Mouse (Mus musculus): ENCODE data around the gene Cplx3. TPM values are rescaled to one million over a fixed set of nuclear protein-coding genes. Genes with fewer than 3 reads are reported as not detected.

Cplx3 gene
- polyA plus RNA-seq, 1 experiment from 2014 or later: not detected

DNA sequence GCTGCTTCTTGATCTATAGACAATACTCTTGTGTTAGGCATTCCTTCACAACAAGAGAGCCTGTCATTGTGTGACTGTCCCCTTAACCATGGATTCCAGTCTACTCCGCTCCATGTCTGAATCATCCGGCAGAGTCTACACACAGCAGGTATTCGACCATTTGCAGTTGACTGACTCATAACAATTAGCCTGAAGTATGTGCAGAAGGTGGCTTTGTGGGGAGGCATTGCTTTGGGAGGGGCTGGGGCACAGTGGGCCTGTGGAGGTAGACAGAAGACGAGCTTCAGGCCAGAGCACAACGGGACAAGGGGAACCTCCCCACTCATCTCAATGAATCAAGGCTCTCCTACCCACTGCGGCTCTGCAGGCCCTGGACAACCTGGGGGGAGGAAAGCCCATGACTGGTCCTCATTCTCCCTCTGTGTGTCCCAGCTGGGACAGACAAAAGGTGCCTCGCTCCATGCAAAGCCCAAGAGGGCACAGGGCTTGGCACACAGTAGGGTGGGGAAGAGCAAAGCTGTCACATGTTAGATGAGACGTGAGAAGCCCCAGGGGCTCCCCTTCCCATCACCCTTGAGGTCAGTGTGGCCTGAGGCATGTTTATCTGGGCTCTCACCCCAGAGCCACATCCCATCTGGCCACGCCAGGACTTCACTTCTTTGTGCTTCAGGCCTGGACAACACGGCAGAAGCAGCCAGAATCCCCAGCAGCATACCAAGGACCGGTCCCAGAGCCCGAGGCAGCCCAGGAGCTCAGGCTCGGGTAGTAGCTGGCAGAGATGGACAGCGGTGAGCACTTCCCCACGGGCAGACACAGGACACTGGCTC, 19.8 kb upstream of the Cplx3 start:
- Histone ChIP-seq H3K4me3 (ENCODE audit: low read depth, low read length) (no peak overlapping the region), H3K9ac (no peak overlapping the region), H3K4me2 (no peak overlapping the region), H3K27me3 (ENCODE audit: insufficient read depth, low read length) (no peaks in the 10 kb centered on the region), H3K4me1 (ENCODE audit: insufficient read depth) (no peaks in the 10 kb centered on the region), H3K36me3 (ENCODE audit: insufficient read depth) (peaks cover 68% of the 10 kb centered on the region), H3K27ac (ENCODE audit: low read depth) (no peak overlapping the region), H3K9me3 (ENCODE audit: low read depth, low read length) (no peaks in the 10 kb centered on the region)
- no peak for TF ChIP-seq CTCF (IDR thresholded peaks at IDR 0.05; ENCODE audit: low read depth)
- 84% methylated on average over 15 of the region's 15 CpGs for WGBS
- ATAC-seq (ENCODE audit: insufficient read depth) (no peak), DNase-seq (no peak)

DNA sequence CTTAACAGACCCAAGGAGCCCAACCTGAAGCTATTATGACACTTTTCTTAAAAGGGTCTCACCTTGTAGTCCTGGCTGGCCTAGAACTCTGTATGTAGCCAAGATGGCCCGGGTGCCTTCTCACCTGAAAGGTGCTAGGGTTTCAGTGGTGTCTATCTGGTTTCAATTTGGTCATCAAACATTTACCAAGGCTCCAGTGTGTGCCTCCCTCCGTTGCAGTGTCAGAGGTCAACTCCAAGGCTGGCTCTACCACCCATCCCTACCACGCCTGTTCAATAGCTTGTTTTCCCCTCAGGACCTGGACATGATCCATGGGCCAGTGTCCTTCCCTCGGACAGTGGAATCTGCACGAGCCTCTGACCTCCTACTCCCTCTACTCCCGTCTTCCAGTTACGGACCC, 18.2 kb upstream of the Cplx3 start:
- Histone ChIP-seq H3K4me1 (ENCODE audit: insufficient read depth) (no peaks in the 10 kb centered on the region), H3K4me3 (ENCODE audit: low read depth, low read length) (no peak overlapping the region), H3K27ac (ENCODE audit: low read depth) (no peak overlapping the region), H3K9me3 (ENCODE audit: low read depth, low read length) (no peaks in the 10 kb centered on the region), H3K36me3 (ENCODE audit: insufficient read depth) (peaks cover 52% of the 10 kb centered on the region), H3K9ac (no peak overlapping the region), H3K27me3 (ENCODE audit: insufficient read depth, low read length) (no peaks in the 10 kb centered on the region), H3K4me2 (no peak overlapping the region)
- ATAC-seq (ENCODE audit: insufficient read depth): no peak
- DNase-seq: no peak
- 77% methylated on average over 7 of the region's 7 CpGs for WGBS
- TF ChIP-seq CTCF (IDR thresholded peaks at IDR 0.05; ENCODE audit: low read depth): no peak

DNA sequence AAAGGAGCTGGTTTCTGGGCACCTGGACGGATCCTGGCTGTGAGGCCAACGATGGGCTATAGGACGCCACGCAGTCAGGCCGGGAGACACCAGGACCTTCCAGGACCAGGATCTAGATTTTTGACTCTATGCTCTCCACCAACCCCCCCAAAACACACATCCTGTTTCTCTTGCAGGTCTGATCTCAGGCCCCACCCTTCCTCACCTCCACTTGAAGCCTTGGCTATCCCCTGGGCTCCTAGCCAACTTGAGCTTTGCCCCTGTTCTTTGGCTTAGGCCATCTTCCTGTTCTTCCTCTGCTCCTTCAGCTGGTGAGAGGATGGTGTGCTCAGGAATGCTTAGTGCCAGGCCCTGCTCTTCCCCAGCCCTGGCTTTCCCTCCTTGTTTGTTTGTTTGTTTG, 14.6 kb upstream of the Cplx3 start, which contains the start of gene Lman1l:
Gene Lman1l (minus strand): TSS at position 101 of the 400 bp plus-strand sequence.
- Histone ChIP-seq H3K4me2 (no peak within 1 kb of the TSS), H3K27ac (ENCODE audit: low read depth) (no peak within 1 kb of the TSS), H3K9ac (no peak within 1 kb of the TSS), H3K36me3 (ENCODE audit: insufficient read depth) (peaks cover 17% of the 10 kb centered on the region), H3K9me3 (ENCODE audit: low read depth, low read length) (no peaks in the 10 kb centered on the region), H3K4me3 (ENCODE audit: low read depth, low read length) (no peak within 1 kb of the TSS), H3K27me3 (ENCODE audit: insufficient read depth, low read length) (no peaks in the 10 kb centered on the region), H3K4me1 (ENCODE audit: insufficient read depth) (no peaks in the 10 kb centered on the region)
- DNase-seq (no peak), ATAC-seq (ENCODE audit: insufficient read depth) (no peak)
- no peak for TF ChIP-seq CTCF (IDR thresholded peaks at IDR 0.05; ENCODE audit: low read depth)
- WGBS: 83% methylated on average over 5 of the region's 5 CpGs

DNA sequence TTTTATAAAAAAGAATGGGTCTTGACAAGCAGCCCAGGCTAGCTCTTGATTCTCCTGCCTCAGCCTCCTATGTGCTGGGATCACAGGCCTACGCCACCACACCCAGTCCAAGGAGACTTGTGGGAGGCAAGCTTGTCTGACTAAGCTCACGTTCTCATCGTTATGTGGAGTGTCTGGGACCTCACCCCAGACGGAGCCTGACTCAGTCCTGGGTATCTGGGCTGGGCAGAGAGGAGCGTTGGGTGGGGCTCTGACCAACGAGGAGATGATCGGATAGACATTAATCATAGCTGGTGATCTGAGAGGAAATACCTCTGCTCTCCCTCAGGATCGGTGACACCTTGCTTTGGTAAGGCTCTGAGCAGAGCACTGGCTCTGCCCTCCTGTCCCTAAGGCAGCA, 12.8 kb upstream of the Cplx3 start:
- Histone ChIP-seq H3K4me1 (ENCODE audit: insufficient read depth) (no peaks in the 10 kb centered on the region), H3K36me3 (ENCODE audit: insufficient read depth) (no peaks in the 10 kb centered on the region), H3K4me3 (ENCODE audit: low read depth, low read length) (no peak overlapping the region), H3K27ac (ENCODE audit: low read depth) (no peak overlapping the region), H3K9ac (no peak overlapping the region), H3K9me3 (ENCODE audit: low read depth, low read length) (no peaks in the 10 kb centered on the region), H3K27me3 (ENCODE audit: insufficient read depth, low read length) (no peaks in the 10 kb centered on the region), H3K4me2 (no peak overlapping the region)
- WGBS: 56% methylated on average over 8 of the region's 8 CpGs
- no peak for DNase-seq
- no peak for TF ChIP-seq CTCF (IDR thresholded peaks at IDR 0.05; ENCODE audit: low read depth)
- no peak for ATAC-seq (ENCODE audit: insufficient read depth)

DNA sequence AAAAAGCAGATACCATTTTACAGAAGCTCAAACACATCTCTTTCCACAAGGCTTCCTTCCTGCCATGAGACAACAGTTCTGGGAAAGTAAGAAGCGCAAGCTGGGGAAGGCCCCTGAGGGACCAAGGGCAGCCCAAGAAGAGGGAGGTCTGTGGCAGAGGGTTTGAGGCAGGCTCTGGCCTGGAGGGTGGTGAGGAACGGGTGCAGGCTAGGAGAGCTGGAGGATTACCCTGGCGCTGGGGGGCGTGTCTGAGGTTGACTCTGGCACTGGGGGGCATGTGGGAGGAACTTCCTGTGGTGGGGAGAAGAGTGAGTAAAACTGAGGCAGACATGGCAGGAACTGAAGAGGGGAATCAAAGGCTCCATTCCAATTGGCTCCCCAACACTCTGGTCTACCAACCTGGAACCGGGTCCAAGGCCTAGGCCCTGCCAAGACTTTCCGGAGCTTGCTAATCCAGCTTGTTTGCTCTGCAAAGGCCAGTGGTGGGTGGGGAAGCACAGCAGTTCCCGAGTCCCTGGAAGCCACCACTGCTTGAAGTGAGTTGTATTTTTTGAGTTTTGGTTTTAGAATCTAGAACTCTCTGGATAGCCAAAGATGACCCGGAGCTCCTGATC, 11.6 kb upstream of the Cplx3 start:
- Histone ChIP-seq H3K4me3 (ENCODE audit: low read depth, low read length) (no peak overlapping the region), H3K4me2 (no peak overlapping the region), H3K36me3 (ENCODE audit: insufficient read depth) (no peaks in the 10 kb centered on the region), H3K9ac (no peak overlapping the region), H3K27me3 (ENCODE audit: insufficient read depth, low read length) (no peaks in the 10 kb centered on the region), H3K4me1 (ENCODE audit: insufficient read depth) (no peaks in the 10 kb centered on the region), H3K27ac (ENCODE audit: low read depth) (no peak overlapping the region), H3K9me3 (ENCODE audit: low read depth, low read length) (no peaks in the 10 kb centered on the region)
- DNase-seq (no peak), ATAC-seq (ENCODE audit: insufficient read depth) (no peak)
- TF ChIP-seq CTCF (IDR thresholded peaks at IDR 0.05; ENCODE audit: low read depth): no peak
- WGBS: 64% methylated on average over 8 of the region's 8 CpGs

DNA sequence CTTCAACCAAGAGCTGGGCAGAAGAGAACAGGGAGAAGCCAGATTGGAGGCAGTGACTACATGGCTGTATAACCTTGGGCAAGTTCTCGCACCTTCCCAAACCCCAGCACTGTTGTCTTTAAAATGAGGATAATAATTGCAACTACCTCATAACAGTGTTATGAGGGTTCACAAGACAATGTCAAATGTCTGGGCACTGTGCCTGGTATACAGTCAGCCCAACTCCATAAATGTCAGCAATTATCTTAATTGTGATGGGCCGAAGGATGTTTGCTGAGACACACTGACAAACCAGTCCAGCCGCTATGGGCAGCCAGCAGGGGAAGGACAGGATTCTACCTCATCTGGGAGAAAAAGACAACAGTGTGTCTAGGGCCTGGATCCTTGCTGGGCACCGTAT, 8.7 kb upstream of the Cplx3 start:
- Histone ChIP-seq H3K4me1 (ENCODE audit: insufficient read depth) (no peaks in the 10 kb centered on the region), H3K4me2 (no peak overlapping the region), H3K9ac (no peak overlapping the region), H3K9me3 (ENCODE audit: low read depth, low read length) (no peaks in the 10 kb centered on the region), H3K27me3 (ENCODE audit: insufficient read depth, low read length) (no peaks in the 10 kb centered on the region), H3K4me3 (ENCODE audit: low read depth, low read length) (no peak overlapping the region), H3K36me3 (ENCODE audit: insufficient read depth) (no peaks in the 10 kb centered on the region), H3K27ac (ENCODE audit: low read depth) (no peak overlapping the region)
- DNase-seq (no peak), ATAC-seq (ENCODE audit: insufficient read depth) (no peak)
- no peak for TF ChIP-seq CTCF (IDR thresholded peaks at IDR 0.05; ENCODE audit: low read depth)
- WGBS: 73% methylated on average over 4 of the region's 4 CpGs

DNA sequence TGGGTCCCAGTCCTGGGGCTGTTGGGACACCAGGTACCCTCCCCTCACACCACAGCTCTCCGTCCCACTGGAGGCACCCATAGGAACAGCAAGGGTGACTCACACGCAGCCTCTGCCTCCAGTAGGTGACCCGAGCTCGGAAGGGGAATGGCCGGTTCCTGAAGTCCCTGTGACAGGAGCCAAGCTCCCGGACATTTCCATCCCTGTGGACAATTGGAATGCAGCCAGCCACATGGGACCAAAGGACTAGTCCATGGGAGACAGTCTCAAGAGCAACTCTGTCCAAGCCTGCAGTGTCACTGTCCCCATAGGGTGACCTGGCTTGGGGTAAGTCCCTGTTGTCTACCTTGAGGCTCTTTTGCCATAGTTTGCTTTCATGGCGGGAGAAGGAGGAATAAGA, 7.9 kb upstream of the Cplx3 start:
- Histone ChIP-seq H3K4me2 (no peak overlapping the region), H3K9ac (no peak overlapping the region), H3K27ac (ENCODE audit: low read depth) (no peak overlapping the region), H3K4me3 (ENCODE audit: low read depth, low read length) (no peak overlapping the region), H3K9me3 (ENCODE audit: low read depth, low read length) (no peaks in the 10 kb centered on the region), H3K36me3 (ENCODE audit: insufficient read depth) (no peaks in the 10 kb centered on the region), H3K4me1 (ENCODE audit: insufficient read depth) (no peaks in the 10 kb centered on the region), H3K27me3 (ENCODE audit: insufficient read depth, low read length) (no peaks in the 10 kb centered on the region)
- DNase-seq (no peak), ATAC-seq (ENCODE audit: insufficient read depth) (no peak)
- WGBS: 73% methylated on average over 7 of the region's 7 CpGs
- no peak for TF ChIP-seq CTCF (IDR thresholded peaks at IDR 0.05; ENCODE audit: low read depth)
